Mouse (Mus musculus): ENCODE results near the gene Pdx1.

GRCm38 (mm10) chr5:147261899-147262541 is 7.7 kb upstream of the Pdx1 start:
- no peak for TF ChIP-seq CTCF (IDR thresholded peaks at IDR 0.05; ENCODE audit: low read depth, low read length)
- TF ChIP-seq GATA2 (IDR thresholded peaks at IDR 0.05; ENCODE audit: borderline replicate concordance, low read depth, low read length) = no peak
- TF ChIP-seq GATA1 (IDR thresholded peaks at IDR 0.05; ENCODE audit: borderline replicate concordance, low read length) = no peak
- TF ChIP-seq TAL1 (conservative IDR thresholded peaks at IDR 0.05; ENCODE audit: low read depth, low read length) = no peak
- no peak for TF ChIP-seq POLR2AphosphoS5 (IDR thresholded peaks at IDR 0.05; ENCODE audit: insufficient replicate concordance, low read depth, low read length)
